Mouse (Mus musculus): Measurements from ENCODE around the gene Rec114.

GRCm38 (mm10) chr9:58651993-58652392 lies 91.8 kb downstream of the Rec114 start:
- TF ChIP-seq CTCF (IDR thresholded peaks at IDR 0.05; ENCODE audit: low read depth) (peak; percentile 76), EP300 (optimal IDR thresholded peaks at IDR 0.05) (no peak)
